Mouse (Mus musculus): ENCODE measurements at regions not wholly inside any gene's neighbourhood (a gene's known extent, or its start where the extent isn't known, plus 50 kb on each side); places are given as distances from the start of the nearest gene placed in this dataset.

DNA sequence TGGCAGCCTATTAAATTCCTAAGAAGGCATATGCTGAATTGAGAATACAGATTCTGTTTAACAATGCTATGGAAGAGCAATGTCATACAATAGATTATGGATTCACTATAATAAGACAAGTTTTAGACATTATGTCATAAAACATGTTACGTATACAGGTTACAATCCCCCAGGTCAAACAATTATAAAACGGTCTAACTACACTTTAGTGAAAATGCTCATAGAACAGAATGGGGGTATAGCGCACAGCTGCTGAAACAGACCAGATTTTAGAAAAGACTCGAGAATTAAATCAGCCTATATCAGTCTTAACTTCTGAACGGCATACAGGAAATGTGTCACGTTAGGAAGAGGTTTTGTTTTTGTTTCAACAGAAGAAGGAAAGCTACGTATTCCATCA, 660.5 kb upstream of the Sel1l start:
- Histone ChIP-seq H3K27ac (ENCODE audit: low read depth, low read length) (no peak overlapping the region), H3K36me3 (ENCODE audit: control insufficient read depth, insufficient read depth) (no peaks in the 10 kb centered on the region), H3K4me3 (ENCODE audit: low read depth, low read length) (no peak overlapping the region), H3K27me3 (replicated peaks; ENCODE audit: control insufficient read depth, insufficient read depth, low read length) (no peaks in the 10 kb centered on the region), H3K9ac (ENCODE audit: low read depth, low read length) (no peak overlapping the region), H3K4me2 (replicated peaks; ENCODE audit: low read depth) (no peak overlapping the region), H3K9me3 (ENCODE audit: control insufficient read depth) (no peaks in the 10 kb centered on the region), H3K4me1 (replicated peaks; ENCODE audit: control insufficient read depth, insufficient read depth, low read length) (no peaks in the 10 kb centered on the region)
- whole genome bisulfite sequencing: 69% methylated on average over 7 of the region's 7 CpGs
- no peak for TF ChIP-seq CTCF (IDR thresholded peaks at IDR 0.05; ENCODE audit: low read depth)
- no peak for ATAC-seq

- Histone ChIP-seq H3K9me3 (ENCODE audit: control insufficient read depth) (no peaks in the 10 kb centered on the region), H3K27me3 (replicated peaks; ENCODE audit: control insufficient read depth, insufficient read depth, low read length) (no peaks in the 10 kb centered on the region), H3K4me2 (replicated peaks; ENCODE audit: low read depth) (no peak overlapping the region), H3K27ac (ENCODE audit: low read depth, low read length) (no peak overlapping the region), H3K36me3 (ENCODE audit: control insufficient read depth, insufficient read depth) (no peaks in the 10 kb centered on the region), H3K4me1 (replicated peaks; ENCODE audit: control insufficient read depth, insufficient read depth, low read length) (no peaks in the 10 kb centered on the region), H3K4me3 (ENCODE audit: low read depth, low read length) (no peak overlapping the region), H3K9ac (ENCODE audit: low read depth, low read length) (no peak overlapping the region)
- TF ChIP-seq CTCF (IDR thresholded peaks at IDR 0.05; ENCODE audit: low read depth): no peak
- WGBS: 69% methylated on average over 5 of the region's 5 CpGs
- ATAC-seq: no peak
These were observed 660.0 kb upstream of the Sel1l start for GRCm38 (mm10) chr12:92508796-92509489.

DNA sequence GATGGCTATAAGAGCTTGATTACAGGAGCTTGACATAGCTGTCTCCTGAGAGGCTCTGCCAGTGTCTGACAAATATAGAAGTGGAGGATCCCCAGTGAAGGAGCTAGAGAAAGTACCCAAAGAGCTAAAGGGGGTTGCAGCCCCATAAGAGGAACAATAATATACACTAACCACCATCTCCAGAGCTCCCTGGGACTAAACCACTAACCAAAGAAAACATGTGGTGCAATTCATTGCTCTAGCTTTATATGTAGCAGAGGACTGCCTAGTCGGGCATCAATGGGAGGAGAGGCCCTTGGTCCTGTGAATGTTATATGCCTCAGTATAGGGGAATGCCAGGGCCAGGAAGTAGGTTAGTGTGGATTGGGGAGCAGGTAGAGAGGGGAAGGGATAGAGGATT, 635.0 kb upstream of the Sel1l start:
- H3K9me3 ChIP-seq (ENCODE audit: control insufficient read depth): no peaks in the 10 kb centered on the region
- no peak for TF ChIP-seq CTCF (IDR thresholded peaks at IDR 0.05; ENCODE audit: low read depth)
- H3K27me3 ChIP-seq (replicated peaks; ENCODE audit: control insufficient read depth, insufficient read depth, low read length): no peaks in the 10 kb centered on the region
- 82% methylated on average over 1 of the region's 1 CpGs for WGBS
- ATAC-seq: no peak
- no peak overlapping the region for H3K9ac ChIP-seq (ENCODE audit: low read depth, low read length)
- H3K27ac ChIP-seq (ENCODE audit: low read depth, low read length): no peak overlapping the region
- no peak overlapping the region for H3K4me2 ChIP-seq (replicated peaks; ENCODE audit: low read depth)
- no peaks in the 10 kb centered on the region for H3K4me1 ChIP-seq (replicated peaks; ENCODE audit: control insufficient read depth, insufficient read depth, low read length)
- H3K36me3 ChIP-seq (ENCODE audit: control insufficient read depth, insufficient read depth): no peaks in the 10 kb centered on the region
- H3K4me3 ChIP-seq (ENCODE audit: low read depth, low read length): no peak overlapping the region

DNA sequence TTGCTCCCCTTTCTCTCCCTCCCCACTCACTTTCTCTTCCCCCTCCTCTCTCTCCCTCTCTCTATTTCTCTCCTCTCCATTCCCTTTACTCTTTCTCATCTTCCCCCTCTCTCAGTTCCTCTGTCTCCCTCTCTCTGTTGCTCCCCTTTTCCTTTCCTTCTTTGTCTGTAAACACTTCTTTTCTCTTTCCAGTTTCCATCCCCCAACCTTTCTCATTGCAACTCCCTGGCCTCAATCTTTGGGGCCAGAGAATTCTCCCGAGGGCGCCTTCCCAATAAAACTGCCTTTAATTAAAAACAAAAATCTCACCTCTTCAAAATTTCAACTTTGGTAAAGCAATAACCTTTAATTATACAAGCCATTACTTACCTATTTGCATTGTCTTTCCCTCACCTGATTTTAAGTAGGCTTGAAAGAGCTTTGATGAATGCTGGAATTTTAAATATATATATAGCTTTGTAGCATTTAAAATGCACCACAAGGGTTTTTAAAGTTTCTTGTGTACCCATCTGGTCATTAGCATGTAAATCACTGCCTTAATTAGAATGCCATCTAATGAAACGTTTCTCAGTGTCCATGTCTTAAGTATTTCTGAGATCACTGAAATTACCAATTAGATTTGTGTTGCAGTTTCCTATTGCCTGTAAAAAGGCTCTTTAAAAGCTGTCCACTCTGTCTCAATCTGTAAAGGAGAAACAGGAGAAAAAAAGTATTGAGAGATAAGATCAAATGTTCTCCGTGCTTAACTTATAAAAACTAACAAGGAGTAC, 625.5 kb upstream of the Sel1l start:
- Histone ChIP-seq H3K4me1 (replicated peaks; ENCODE audit: control insufficient read depth, insufficient read depth, low read length) (no peaks in the 10 kb centered on the region), H3K9me3 (ENCODE audit: control insufficient read depth) (no peaks in the 10 kb centered on the region), H3K27ac (ENCODE audit: low read depth, low read length) (no peak overlapping the region), H3K9ac (ENCODE audit: low read depth, low read length) (no peak overlapping the region), H3K36me3 (ENCODE audit: control insufficient read depth, insufficient read depth) (no peaks in the 10 kb centered on the region), H3K27me3 (replicated peaks; ENCODE audit: control insufficient read depth, insufficient read depth, low read length) (no peaks in the 10 kb centered on the region), H3K4me2 (replicated peaks; ENCODE audit: low read depth) (no peak overlapping the region), H3K4me3 (ENCODE audit: low read depth, low read length) (no peak overlapping the region)
- 64% methylated on average over 4 of the region's 4 CpGs for WGBS
- no peak for TF ChIP-seq CTCF (IDR thresholded peaks at IDR 0.05; ENCODE audit: low read depth)
- no peak for ATAC-seq

DNA sequence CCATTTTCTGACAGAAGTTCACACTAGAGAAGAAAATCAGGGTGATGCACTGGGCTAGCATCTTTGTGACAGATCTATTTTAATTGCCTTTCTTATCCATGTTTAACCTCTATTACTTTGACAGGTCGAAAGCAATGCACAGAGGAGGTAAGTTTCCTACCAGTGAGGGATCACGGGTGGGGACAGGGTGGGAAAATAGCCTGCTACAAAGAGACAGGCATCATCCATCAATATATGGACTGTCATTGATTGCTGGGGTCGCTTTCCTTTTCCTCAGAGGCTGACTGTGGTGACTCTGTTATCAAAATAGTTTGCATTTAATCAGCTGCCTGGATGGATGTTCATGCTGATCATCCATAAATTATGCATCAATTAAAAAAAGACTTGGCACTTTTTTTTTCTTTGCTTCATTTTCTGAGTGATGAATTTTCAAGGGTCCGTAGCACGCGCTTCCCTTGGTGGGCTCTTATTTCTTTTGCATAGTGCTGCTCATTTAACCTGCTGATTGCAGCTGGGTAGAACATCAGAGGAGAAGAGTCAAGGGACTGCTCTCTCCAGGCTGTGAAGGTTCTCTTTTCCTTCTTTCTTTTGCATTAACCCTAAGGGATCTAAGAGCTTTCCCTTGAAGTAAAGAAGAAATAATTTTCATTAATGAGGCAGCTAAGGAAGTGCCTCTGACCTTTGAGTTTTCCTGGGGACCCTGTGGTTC, 602.3 kb upstream of the Sel1l start:
- Histone ChIP-seq H3K9me3 (ENCODE audit: control insufficient read depth) (no peaks in the 10 kb centered on the region), H3K27me3 (replicated peaks; ENCODE audit: control insufficient read depth, insufficient read depth, low read length) (no peaks in the 10 kb centered on the region), H3K4me1 (replicated peaks; ENCODE audit: control insufficient read depth, insufficient read depth, low read length) (no peaks in the 10 kb centered on the region), H3K27ac (ENCODE audit: low read depth, low read length) (no peak overlapping the region), H3K36me3 (ENCODE audit: control insufficient read depth, insufficient read depth) (no peaks in the 10 kb centered on the region), H3K9ac (ENCODE audit: low read depth, low read length) (no peak overlapping the region), H3K4me3 (ENCODE audit: low read depth, low read length) (no peak overlapping the region), H3K4me2 (replicated peaks; ENCODE audit: low read depth) (no peak overlapping the region)
- no peak for ATAC-seq
- no peak for TF ChIP-seq CTCF (IDR thresholded peaks at IDR 0.05; ENCODE audit: low read depth)
- WGBS: 52% methylated on average over 6 of the region's 6 CpGs

- Histone ChIP-seq H3K9me3 (ENCODE audit: control insufficient read depth) (no peaks in the 10 kb centered on the region), H3K27ac (ENCODE audit: low read depth, low read length) (no peak overlapping the region), H3K9ac (ENCODE audit: low read depth, low read length) (no peak overlapping the region), H3K4me2 (replicated peaks; ENCODE audit: low read depth) (no peak overlapping the region), H3K4me3 (ENCODE audit: low read depth, low read length) (no peak overlapping the region), H3K36me3 (ENCODE audit: control insufficient read depth, insufficient read depth) (no peaks in the 10 kb centered on the region), H3K27me3 (replicated peaks; ENCODE audit: control insufficient read depth, insufficient read depth, low read length) (no peaks in the 10 kb centered on the region), H3K4me1 (replicated peaks; ENCODE audit: control insufficient read depth, insufficient read depth, low read length) (no peaks in the 10 kb centered on the region)
- 79% methylated on average over 4 of the region's 4 CpGs for WGBS
- no peak for TF ChIP-seq CTCF (IDR thresholded peaks at IDR 0.05; ENCODE audit: low read depth)
- no peak for ATAC-seq
These were observed 569.5 kb upstream of the Sel1l start for GRCm38 (mm10) chr12:92418458-92418857.
